Mouse (Mus musculus): ENCODE measurements around the gene Khdrbs1.

GRCm38 (mm10) chr4:129746591-129746990, 4.5 kb upstream of the Khdrbs1 start:
- TF ChIP-seq POLR2A (IDR thresholded peaks at IDR 0.05; ENCODE audit: borderline replicate concordance, extremely low read depth, insufficient read depth, insufficient read length, poor library complexity, severe bottlenecking) (no peak), CTCF (IDR thresholded peaks at IDR 0.05; ENCODE audit: borderline replicate concordance, extremely low read depth, insufficient read depth, insufficient read length) (no peak)

Data from brain, embryonic 14.5 days (tissue).